Mouse (Mus musculus): ENCODE results near the gene Mpzl1. TPM values are rescaled to one million over a fixed set of nuclear protein-coding genes. Genes with fewer than 3 reads are reported as not detected.
"Not testable (repeated sequence)": the region's sequence is repeated elsewhere in the genome, so short reads cannot be mapped to it uniquely, and the experiment has no call there.

Mpzl1 gene
- polyA plus RNA-seq (2017; shearing (Covaris generic)) = under 1 TPM; 0.15 to 0.92 TPM

DNA sequence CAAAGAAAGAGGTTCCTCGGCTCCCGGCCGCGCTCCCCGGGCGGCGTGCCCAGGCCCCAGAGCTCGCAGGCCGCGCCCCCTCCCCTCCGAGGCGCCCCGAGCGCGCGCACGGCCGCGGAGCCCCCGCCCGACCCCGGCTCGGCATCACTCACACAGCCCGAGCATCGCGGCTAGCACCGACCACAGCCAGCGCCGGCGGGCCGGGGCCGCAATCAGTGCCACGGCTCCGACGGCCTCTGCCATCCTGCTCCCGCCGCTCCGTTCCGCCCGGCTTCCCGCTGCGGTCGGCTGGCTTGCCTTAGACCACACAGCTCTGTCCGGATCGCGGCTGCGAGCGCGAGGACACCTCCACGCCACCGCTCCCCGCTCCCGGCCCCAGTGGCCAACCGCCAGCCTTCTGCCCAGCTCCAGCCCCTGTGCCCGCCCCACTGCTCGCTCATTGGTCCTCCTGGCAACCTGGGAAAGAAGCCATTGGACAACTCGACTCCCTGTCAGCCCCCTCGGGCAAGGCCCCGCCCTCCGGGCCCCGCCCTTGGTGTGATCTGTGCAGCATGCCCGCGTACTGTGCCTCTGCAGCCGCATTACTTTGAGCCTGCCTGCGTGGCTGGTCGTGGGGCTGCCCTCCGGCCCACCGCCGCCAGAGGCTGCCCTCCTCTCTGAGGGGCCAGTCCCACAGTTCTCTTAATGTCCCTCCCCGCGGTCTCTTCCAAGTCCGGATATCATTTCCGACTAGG lies at the start of gene Mpzl1:
Gene Mpzl1, minus strand, starts transcription at position 388 of the 734 bp plus-strand sequence.
- peak; percentile 100 for ATAC-seq

DNA sequence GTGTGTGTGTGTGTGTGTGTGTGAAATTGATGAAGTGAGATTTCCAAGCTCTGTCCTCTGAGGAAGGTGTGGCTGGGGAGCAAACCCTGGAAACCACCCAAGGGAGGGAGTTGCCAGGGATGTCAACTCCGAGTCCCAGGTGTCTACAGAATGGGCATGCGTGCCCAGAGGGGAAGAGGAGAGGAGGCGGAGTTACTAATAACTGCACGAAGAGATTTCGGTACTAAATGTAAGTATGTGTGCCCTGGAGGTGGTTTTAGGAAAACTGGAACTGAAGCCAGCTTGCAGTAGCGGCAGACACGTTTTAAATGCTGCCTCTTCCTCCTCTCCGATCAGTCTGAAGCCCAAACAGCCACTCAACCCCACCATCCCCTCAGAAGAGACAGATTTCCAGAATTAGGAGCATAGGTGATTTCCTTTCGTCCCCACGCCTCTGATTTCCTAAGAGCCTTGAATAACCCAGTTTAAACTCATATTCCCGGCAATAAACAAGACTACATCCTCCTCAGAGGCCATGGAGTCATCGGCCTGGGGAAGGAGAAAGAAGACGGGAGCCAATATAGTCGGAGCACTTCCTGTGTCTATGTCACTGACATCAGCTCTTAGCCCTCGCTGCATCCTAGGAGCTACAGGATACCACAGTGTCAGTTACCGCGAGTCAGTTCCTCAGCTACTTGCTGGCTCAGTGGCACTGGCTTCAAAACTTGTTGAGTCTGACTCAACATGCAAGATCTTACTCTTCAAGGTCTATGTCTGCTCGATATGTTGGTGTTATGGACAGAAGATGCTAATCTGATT lies 47.9 kb upstream of the Mpzl1 start:
- peak; percentile 76 for ATAC-seq

DNA sequence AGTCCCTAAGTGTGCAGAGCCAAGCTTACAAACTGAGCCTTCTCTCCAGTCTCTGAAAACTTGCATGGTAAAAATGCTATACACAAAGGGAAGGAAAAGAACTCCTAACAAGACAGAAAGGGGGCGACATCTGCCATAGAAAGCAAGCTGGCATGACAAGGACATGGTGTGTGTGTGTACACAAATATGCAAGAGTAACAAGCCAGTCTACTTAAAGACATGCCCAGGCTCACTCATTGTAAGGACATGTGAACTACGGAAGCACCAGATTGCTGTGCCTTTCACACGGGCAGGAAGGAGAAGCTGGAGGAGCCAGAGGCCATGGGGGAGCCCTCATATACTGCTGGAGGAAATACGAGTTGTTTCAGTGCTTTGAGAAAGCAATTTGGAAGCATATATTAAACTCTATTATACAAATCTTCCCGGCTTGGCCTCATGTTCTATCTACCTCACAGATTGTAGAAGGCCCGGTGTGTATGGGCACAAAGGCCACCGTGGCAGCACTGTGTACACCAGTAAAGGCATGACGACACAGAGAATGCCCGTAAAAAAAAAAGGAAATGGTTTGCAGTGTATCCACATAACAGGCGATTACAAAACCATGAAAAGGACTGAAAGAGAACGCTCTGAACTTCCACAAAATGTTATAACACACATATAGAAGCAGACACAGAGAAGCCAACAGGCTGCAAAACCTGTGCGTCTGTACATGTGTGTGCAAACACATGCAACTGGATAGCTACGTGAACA lies 46.9 kb upstream of the Mpzl1 start:
- peak; percentile 17 for ATAC-seq

DNA sequence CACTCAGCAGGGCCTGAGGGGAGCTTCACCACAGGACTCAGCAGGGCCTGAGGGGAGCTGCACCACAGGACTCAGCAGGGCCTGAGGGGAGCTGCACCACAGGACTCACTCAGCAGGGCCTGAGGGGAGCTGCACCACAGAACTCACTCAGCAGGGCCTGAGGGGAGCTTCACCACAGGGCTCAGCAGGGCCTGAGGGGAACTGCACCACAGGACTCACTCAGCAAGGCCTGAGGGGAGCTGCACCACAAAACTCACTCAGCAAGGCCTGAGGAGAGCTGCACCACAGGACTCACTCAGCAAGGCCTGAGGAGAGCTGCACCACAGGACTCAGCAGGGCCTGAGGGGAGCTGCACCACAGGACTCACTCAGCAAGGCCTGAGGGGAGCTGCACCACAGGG lies 45.7 kb upstream of the Mpzl1 start:
- ATAC-seq = not testable (repeated sequence)

DNA sequence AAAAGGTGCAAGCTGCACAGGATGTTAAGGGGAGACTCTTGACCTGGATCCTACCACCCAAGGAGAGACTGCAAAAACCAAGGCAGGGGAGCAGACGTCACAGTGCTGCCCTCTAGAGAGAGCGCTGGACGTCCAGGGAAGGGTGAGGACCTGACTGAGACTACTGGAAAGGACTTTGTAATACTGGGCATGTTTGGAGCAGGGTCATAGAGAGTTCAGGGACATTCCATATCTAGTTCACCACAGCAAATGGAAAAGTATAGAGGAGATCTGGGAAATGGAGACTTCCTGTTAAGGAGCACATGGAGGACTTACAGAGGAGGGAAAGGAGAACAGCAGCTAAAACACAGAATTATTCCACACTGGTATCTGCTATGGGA lies 45.3 kb upstream of the Mpzl1 start:
- no peak for ATAC-seq

DNA sequence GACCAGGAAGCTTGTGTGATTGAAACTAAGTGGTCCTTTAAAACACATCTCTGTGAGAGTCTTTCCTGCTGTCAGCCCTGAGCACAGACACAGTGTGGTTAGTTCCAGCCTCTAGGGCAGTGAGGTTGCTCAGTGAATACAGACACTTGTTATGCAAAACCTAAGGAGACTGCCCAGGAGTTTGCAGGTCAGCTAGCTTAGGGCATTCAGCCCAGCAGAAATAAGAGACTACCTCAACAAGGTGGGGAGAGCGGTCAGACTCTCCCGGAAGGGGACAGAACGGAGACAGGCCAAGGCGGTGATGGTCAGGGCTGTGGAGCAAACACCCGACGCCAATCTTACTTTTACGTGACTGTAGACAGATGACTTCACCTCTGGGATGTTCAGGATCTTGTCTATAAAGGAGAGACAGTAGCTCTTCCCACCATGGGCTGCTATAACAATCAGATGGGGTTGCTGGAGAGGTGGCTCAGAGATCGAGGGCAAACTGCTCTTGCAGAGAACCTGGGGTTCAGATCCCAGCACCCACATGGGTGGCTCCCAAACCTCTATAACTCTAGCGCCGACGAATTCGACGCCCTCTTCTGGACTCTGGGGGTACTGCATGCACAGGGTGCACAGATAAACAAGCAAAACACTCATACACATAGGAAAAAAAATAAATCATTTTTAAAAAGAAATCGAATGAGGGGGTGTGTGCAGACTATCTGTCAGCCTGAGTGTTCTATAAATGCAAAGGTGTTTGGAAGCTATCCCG lies 44.7 kb upstream of the Mpzl1 start:
- no peak for ATAC-seq

DNA sequence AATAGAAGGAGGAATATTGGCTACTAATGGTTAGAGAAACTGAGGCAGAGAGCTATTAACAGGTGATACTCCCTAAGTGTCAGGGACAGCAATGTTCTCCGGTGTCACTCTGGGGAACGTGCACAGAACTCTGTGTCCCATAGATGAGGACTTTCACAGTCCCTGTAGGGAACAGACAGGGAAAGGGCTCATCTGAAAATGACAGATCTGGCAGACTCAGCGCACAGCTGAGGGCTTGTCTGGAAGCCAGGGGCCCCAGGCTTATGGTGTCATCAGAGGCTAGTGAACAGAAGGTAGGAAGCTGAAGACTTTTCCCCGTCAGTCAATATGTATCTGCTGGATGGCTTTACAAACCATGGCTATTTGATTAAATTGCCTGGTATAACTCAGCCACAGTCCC lies 43.2 kb upstream of the Mpzl1 start:
- ATAC-seq = no peak

DNA sequence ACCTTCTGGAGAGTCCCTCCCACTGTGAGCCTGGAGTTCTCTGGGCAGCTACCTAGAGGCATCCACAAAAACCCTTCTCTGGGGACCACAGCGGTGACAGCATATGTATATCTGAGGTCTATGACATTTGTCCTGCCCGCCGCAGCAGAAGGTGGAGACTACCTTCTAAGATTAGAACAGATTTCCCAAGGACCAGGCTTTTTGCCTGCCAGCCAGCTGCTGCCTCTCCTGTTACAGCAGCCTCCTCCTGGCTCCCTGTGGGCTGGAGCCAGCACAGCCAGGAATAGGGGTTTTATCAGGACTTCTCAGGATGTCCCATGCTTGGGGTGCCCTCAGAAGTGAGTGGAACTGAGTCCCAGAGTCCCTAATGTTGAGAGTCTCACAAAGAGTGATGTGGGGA lies 42.7 kb upstream of the Mpzl1 start:
- ATAC-seq = no peak

DNA sequence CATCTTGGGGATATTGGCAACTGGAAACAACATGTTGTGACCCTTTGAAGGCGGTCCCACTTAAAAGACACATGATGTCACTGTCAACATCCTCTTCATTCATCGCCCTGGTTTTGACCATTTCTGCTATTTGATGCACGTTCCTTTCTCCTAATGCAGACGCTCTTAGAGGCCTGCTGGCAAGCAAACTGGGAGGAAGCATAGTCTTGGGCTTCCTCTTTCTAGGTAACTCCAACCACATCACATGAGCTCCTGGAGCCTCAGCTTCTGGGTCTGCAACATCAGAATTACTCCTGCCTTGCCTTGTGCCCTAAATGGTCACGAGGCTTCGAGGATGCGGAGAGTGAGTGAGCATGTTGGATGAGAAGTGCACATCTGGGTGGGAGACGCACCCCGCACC lies 40.8 kb upstream of the Mpzl1 start:
- ATAC-seq = no peak

DNA sequence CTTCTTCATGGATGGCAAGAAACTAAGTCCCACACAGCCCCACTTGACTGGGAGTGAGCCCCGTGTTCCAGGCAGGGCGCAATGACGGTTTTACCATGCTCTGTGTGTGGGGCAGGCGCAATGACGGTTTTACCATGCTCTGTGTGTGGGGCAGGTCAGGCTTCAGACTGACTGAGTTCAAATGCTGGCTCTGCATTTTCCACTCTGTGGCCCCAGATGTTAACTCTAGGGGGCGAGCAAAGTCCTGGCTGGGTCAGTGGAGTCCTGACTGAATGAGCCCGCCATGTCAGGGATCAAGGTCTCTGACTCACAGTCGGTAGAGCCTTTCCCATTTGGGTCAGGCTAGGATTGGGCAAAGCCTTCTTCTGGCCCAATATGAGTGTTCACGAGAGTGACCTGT lies 38.0 kb upstream of the Mpzl1 start:
- ATAC-seq = no peak

DNA sequence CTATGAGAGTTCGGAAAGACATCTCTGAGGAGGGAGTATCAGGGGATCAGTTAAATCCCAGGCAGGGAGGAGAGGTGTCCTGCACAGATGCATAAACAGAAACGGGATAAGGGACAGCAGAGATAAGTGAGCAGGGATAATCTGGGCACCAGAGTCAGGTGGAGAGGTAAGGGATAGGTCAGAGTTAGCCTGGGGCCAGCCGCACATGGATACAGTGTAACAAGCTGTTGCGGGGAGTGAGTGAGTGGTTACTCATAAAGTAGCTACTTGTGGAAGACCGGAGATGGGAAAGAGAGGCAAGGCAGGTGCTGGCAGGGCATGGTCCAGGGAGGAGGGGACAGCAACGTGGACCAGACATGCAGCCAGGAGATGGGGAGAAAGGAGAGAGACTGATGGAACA lies 35.7 kb upstream of the Mpzl1 start:
- ATAC-seq = no peak

DNA sequence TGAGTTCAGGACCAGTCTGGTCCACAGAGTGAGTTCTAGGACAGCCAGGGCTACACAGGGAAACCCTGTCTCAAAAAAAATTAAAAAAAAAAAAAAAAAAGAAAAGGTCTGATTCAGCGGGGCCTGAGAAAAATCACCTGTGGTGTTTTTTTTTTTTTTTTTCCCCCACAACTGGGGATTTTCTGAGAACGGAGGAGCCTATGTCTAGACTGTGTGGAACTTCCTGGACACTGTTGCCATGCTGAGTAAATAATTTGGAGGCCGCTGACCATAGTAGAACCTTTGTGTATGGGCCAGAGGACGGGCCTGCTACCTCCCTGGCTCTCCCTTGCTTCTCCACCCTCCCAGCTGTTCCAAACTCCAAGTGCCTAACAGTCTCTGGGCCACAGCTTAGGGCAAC lies 34.6 kb upstream of the Mpzl1 start:
- ATAC-seq = peak; percentile 57

DNA sequence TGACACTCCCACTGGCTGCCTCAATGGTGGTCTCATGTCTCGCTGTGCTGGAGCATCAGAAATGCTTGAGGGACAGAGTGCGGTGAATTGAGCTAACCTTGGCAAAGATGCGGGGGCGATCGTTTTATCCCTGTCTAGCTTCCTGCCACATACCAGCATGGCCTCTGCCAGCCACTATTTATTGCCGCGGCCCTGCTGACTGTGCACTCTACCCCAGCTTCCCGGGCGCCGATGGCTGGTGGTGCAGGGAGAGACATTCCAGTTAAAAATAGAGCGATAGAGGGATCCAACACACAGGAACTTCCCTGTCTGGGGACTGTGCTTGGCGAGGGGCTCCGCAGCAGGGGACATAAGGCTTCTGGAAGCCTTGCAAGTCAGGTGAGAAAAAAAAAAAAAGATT lies 33.0 kb upstream of the Mpzl1 start:
- ATAC-seq = no peak

DNA sequence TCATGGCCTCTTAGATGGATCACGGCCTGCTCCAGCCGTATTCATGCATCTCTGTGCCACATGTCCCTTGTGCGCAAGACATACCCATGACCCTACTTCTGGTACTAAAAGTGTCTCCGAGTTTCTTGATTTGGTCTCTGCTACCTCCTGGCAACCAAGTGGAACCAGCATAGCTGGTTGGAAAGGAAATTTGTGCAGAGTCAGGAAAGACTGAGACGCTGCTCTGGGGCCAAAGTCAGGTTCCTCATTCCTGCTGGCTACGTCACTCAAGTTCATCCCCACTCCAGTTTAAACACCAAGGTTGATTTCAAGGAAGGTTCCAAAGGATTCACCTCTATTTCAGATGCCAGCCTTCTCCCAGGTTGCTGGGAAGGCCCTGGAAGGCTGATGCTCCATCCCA lies 32.6 kb upstream of the Mpzl1 start:
- no peak for ATAC-seq

DNA sequence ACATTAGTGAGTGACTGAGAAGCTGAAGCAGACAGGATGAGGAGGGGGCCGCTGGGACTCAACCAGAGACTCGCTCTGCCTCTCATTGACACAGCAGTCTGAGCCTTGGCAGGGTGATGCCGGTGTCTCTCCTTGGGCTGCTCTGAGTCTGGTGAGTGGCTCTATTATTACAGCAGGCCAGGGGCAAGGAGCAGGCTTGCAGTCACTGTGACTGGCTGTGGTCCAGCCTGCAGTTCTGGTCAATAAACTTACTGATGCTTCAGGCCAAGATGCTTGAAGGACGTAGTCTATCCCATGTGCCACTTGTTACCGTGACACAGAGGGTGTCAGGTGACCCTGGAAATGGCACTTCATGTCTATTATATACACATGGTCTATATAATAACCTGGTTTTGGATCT lies 31.4 kb upstream of the Mpzl1 start:
- no peak for ATAC-seq

DNA sequence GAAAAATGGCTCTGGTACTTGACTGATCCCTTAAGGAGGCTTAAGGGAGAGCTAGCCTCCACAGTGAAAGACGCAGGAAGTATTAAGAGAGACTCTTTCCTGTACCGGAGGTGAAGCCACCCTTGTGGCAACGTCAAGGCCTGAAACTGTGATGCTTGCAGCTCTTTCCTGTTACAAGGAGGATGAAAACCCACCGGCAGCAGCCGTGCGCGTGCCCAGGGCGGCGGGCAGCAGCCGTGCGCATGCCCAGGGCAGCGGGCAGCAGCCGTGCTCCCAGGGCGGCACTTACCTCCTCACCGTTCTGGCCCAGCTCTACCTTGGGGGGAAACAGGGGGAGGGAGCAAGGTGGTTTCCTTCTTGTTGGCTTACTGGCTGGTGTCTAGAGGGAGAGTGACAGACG lies 28.9 kb upstream of the Mpzl1 start:
- no peak for ATAC-seq

DNA sequence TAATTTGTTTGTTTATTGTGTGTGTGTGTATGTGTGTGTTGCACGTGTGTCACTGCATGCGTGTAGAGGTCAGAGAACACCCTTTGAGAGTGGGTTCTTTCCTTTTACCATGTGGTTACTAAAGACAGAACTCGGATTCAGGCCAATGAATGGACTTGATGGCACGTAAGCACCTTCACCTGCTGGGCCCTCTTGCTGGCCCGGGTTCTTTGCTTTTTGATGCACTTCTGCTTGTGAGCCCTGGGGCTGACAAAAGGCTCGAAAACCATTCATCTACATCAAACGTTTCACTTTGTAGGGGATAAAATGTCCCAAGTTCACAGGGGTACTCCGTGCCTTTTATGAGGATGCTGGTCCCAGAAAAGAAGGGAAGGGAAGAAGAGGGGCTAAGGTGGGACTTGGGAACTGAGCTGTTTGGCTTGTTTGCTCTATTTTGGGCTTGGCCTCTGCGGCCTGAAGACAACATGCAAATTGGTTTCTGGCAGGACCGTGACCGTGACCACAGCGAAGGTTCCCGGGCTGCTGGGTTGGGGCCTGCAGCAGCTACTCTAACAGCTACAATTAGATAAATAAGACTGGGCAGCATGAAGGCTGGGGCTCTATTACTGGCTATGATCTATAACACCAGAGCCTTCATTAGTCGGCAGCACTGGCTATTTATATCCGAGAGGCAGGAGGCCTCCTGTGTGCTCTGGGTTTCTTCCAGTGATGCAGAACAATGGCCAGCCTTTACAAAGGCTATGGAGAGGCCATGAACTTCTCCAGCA lies 28.3 kb upstream of the Mpzl1 start:
- ATAC-seq = no peak

DNA sequence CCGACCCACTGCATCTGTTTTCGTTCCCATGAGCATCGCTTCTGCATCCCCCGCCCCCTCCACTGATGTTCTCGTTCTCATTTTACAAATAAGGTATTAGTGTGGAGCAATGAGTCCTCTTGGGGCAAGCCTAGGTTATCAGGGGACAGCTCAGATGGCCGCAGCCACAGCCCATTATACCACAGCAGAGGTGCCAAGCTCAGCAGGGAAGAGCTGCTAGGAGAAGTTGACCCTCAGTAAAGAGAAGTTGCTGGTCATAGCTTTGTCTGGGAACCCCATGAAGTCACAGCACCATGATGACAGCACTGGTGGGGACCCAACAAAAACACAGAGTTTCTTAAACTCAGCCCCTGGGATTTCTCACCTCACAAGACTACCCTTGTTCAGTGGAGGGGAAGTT lies 27.4 kb upstream of the Mpzl1 start:
- ATAC-seq = no peak

DNA sequence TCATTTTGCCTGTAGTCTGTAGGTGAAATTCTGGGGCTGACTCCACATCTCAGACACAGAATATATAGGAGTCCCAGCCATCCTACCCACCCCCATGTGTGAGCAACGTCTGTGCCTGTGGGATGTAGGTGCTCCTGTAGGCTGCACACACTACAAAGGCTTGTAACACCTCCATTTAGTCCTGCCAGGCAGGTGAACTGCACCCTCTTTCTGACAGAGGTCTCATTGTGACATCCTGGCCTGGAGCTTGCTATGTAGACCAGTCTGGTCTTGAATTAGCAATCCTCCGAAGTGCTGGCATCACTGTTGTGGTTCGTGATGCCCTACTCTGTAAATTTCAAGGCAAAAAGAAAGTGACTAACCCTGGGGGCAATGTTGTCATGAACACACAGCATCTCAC lies 26.9 kb upstream of the Mpzl1 start:
- ATAC-seq = peak; percentile 12

DNA sequence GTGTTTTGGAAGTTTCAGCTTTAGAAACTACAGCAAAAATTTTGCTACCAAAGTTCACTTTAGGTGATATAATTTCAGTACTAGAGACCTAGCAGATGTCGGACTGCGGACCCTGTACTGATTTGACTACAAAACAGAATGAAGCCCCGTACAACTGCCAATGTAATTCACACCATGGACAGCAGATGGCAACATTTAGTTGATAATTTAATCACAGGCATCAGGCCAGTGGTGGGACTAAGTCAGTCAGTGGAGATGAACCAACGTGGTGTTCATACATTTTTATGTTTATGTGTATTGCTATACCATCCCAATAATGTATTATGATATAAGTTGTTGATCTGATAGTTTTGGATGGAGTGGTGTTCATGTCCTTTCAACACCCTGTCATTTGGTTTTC lies 26.4 kb upstream of the Mpzl1 start:
- peak; percentile 72 for ATAC-seq

DNA sequence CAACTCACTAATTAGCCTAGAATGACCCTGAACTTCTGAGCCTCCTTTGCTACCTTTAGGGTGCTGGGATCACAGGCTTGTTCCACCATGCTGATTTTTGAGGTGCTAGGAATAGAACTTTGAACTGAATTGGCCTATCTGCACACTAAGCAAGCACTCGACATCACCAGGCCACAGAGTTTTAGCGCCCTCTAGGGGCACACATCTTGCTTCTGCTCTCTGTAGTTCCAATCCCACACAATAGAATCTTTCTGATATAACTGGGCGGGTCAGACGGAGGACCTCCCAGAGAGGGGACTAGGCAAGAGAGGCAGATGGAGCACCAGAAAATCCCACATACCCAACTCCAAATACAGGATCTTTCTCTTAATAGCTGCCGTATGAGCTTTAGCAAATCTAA lies 24.3 kb upstream of the Mpzl1 start:
- no peak for ATAC-seq

DNA sequence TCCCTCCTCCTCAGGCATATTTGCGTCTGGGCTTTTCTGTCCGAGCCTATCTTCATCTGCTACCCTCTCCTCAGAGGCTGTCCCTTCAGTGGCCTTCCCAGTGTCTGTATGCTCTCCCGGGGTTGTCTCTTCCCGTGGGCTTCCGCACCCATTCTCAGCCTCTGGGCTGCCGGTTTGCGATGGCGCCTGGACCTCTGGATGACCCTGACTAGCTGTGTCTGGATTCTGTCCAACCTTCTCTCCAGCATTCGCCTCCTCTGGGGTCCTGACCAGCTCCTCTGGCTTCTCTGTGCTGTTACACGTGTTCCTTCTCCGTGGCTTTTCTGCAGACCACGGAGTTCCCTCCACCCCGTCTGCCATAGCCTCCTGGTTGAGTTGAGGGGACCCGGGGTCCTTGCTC lies 21.1 kb upstream of the Mpzl1 start:
- ATAC-seq = no peak

Data from CD4-positive, CD25-positive, alpha-beta regulatory T cell, adult 4 months (primary cell).